Mouse (Mus musculus): ENCODE data around the gene Rtkn.

The Rtkn gene

GRCm38 (mm10) chr6:83179390-83180117, 44.3 kb downstream of the Rtkn start:
- DNase-seq = peak; percentile 73 to 76

GRCm38 (mm10) chr6:83180605-83181004, 45.3 kb downstream of the Rtkn start:
- DNase-seq = no peak

GRCm38 (mm10) chr6:83184858-83185435, 49.7 kb downstream of the Rtkn start:
- DNase-seq = peak; percentile 41 to 44

GRCm38 (mm10) chr6:83185895-83186861, 50.9 kb downstream of the Rtkn start:
- peak; percentile 91 to 95 for DNase-seq

GRCm38 (mm10) chr6:83186946-83187345, 51.7 kb downstream of the Rtkn start:
- DNase-seq = no peak

GRCm38 (mm10) chr6:83193571-83193970, 58.3 kb downstream of the Rtkn start:
- DNase-seq = no peak

- DNase-seq = peak; percentile 86
Observed at GRCm38 (mm10) chr6:83197345-83198004, 62.2 kb downstream of the Rtkn start.
